Mouse (Mus musculus): ENCODE measurements around the gene Itpkb. TPM values are rescaled to one million over a fixed set of nuclear protein-coding genes. Genes with fewer than 3 reads are reported as not detected.

Gene Itpkb
- polyA plus RNA-seq, 1 experiment from 2014 or later: 9.4 TPM

DNA sequence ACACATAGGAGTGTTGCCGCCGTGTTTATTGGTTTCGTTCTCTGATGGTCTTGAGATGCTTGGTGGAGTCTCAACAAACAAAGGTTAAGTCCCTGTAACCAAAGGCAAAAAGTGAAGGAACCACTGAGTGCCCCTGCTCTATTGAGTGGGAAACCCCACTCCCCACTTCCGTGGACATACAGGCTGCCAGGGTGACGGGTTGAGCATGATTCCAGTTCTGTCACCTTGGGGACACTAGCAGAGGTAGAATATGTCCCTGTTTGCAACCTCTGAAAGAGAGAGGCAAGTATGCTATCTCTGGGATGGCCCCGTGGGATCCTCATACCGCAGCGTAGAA, 73.0 kb downstream of the Itpkb start:
- Histone ChIP-seq H3K27ac (ENCODE audit: low read length) (peak overlapping the region; percentile 99), H3K36me3 (ENCODE audit: control insufficient read depth, insufficient read depth, low read length) (no peaks in the 10 kb centered on the region), H3K4me2 (ENCODE audit: low read depth, low read length) (peak overlapping the region; percentile 48), H3K9ac (ENCODE audit: low read length) (peak overlapping the region; percentile 58), H3K9me3 (ENCODE audit: control insufficient read depth, low read length) (no peaks in the 10 kb centered on the region), H3K4me1 (replicated peaks; ENCODE audit: control insufficient read depth, insufficient read depth, low read length) (peaks cover 58% of the 10 kb centered on the region), H3K27me3 (ENCODE audit: control insufficient read depth, insufficient read depth, low read depth, low read length) (no peaks in the 10 kb centered on the region), H3K4me3 (ENCODE audit: low read length) (0 out of 2 replicates have a peak overlapping the region, but pooled peaks have one; percentile 4)
- no peak for ATAC-seq (ENCODE audit: low read depth)
- 67% methylated on average over 8 of the region's 8 CpGs for WGBS

DNA sequence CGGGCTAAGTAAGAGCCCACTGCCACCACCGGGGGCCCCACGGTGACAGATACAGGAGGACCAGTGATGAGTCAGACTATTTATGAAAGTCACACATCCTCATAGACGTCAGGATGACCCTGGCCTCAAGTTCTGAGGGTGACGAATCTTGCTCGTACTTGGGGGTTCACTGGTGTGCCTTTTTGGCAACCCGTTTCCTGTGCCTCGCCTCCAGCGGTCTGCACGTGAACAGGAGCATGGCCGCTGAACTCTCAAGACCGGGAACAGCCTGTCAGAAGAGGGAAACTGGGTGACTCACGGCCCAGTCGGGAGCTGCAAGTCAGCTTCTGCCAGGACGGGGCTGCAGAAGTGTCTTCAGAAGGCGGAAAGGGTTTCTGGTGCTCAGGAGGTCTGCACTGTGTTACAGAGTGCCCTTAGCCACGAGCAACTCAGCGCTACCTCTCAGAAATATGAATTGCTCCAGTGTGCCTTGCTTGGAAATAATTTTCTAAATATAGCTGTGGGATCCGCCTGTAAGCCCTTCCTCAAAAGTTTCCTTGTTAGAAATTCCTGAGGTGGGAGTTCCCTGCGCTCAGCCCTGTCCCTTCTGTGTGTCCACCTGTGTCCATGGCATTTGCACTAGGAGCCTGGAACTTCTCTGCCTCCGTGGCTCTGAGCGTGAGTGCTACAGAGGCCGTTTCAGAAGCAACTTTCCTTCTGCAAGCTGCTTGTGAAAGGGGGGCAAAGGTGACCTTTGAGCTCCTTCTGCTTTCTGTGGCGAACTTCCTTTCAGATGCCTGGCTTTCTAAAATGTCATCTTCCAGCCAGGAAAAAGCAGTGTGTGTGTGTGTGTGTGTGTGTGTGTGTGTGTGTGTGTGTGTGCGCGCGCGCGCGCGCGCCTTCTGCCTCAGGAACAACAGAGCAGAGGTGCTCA, 73.7 kb downstream of the Itpkb start:
- ATAC-seq (ENCODE audit: low read depth): peak; percentile 85
- Histone ChIP-seq H3K4me1 (replicated peaks; ENCODE audit: control insufficient read depth, insufficient read depth, low read length) (peaks cover 64% of the 10 kb centered on the region), H3K9me3 (ENCODE audit: control insufficient read depth, low read length) (no peaks in the 10 kb centered on the region), H3K4me3 (ENCODE audit: low read length) (0 out of 2 replicates have a peak overlapping the region, but pooled peaks have one; percentile 4), H3K4me2 (ENCODE audit: low read depth, low read length) (peak overlapping the region; percentile 48), H3K9ac (ENCODE audit: low read length) (peak overlapping the region; percentile 58), H3K36me3 (ENCODE audit: control insufficient read depth, insufficient read depth, low read length) (no peaks in the 10 kb centered on the region), H3K27ac (ENCODE audit: low read length) (peak overlapping the region; percentile 99), H3K27me3 (ENCODE audit: control insufficient read depth, insufficient read depth, low read depth, low read length) (no peaks in the 10 kb centered on the region)
- 17% methylated on average over 32 of the region's 32 CpGs for WGBS

- peak overlapping the region; percentile 48 for H3K4me2 ChIP-seq (ENCODE audit: low read depth, low read length)
Measured at GRCm38 (mm10) chr1:180404706-180405105, 74.4 kb downstream of the Itpkb start.

GRCm38 (mm10) chr1:180405576-180406335, 75.5 kb downstream of the Itpkb start:
- 63% methylated on average over 9 of the region's 9 CpGs for WGBS

More at GRCm38 (mm10) chr1:180404706-180405105, 74.4 kb downstream of the Itpkb start:
- Histone ChIP-seq H3K9me3 (ENCODE audit: control insufficient read depth, low read length) (no peaks in the 10 kb centered on the region), H3K4me3 (ENCODE audit: low read length) (0 out of 2 replicates have a peak overlapping the region, but pooled peaks have one; percentile 4), H3K27ac (ENCODE audit: low read length) (peak overlapping the region; percentile 99), H3K27me3 (ENCODE audit: control insufficient read depth, insufficient read depth, low read depth, low read length) (no peaks in the 10 kb centered on the region), H3K4me1 (replicated peaks; ENCODE audit: control insufficient read depth, insufficient read depth, low read length) (peaks cover 69% of the 10 kb centered on the region), H3K9ac (ENCODE audit: low read length) (peak overlapping the region; percentile 58), H3K36me3 (ENCODE audit: control insufficient read depth, insufficient read depth, low read length) (no peaks in the 10 kb centered on the region)
- WGBS: 73% methylated on average over 3 of the region's 3 CpGs
- no peak for ATAC-seq (ENCODE audit: low read depth)

DNA sequence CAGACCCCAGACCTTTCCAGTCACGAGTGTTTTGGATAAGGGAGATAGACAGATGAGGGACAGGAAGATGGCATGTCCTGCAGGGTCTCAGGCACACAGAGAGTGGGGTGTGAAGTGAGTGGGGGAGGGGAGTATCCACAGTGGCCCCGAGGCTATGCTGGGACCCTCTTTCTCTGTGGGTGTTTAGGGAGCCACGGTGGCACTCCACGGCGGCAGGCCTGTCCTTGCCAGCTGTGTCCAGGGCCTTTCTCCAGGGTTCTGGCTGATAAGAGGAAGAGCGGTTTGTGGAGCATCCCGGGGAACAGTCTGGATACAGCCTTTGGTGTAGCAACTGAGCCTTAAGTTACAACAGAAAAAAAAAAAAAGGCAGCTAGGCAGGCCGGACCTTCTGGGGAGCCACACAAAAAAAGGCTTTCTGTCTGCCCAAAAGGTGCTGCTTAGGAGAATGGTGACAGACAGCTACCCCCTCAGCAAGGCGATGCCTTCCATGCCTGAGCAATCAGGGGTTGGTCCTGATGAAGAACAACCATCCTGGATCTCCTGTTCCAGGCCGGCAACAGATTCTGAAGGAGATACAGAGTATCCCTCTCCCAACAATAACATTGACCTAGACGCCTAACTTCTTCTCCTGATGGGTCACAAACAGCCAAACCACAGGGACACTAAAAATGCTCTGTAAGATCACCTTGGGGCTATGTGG, 76.2 kb downstream of the Itpkb start:
- ATAC-seq (ENCODE audit: low read depth): no peak
- 73% methylated on average over 11 of the region's 11 CpGs for WGBS
- H3K27ac ChIP-seq (ENCODE audit: low read length): peak overlapping the region; percentile 75; the same call in 1 of the 2 replicates
- no peak overlapping the region for H3K4me2 ChIP-seq (ENCODE audit: low read depth, low read length)
- H3K9ac ChIP-seq (ENCODE audit: low read length): peak overlapping the region; percentile 14; the same call in 1 of the 2 replicates
- no peaks in the 10 kb centered on the region for H3K9me3 ChIP-seq (ENCODE audit: control insufficient read depth, low read length)
- H3K4me1 ChIP-seq (replicated peaks; ENCODE audit: control insufficient read depth, insufficient read depth, low read length): peaks cover 61% of the 10 kb centered on the region
- no peaks in the 10 kb centered on the region for H3K27me3 ChIP-seq (ENCODE audit: control insufficient read depth, insufficient read depth, low read depth, low read length)
- no peaks in the 10 kb centered on the region for H3K36me3 ChIP-seq (ENCODE audit: control insufficient read depth, insufficient read depth, low read length)
- H3K4me3 ChIP-seq (ENCODE audit: low read length): no peak overlapping the region

More at GRCm38 (mm10) chr1:180405576-180406335, 75.5 kb downstream of the Itpkb start:
- H3K4me3 ChIP-seq (ENCODE audit: low read length): no peak overlapping the region
- peak; percentile 23; the same call in 1 of the 2 replicates for ATAC-seq (ENCODE audit: low read depth)
- peaks cover 67% of the 10 kb centered on the region for H3K4me1 ChIP-seq (replicated peaks; ENCODE audit: control insufficient read depth, insufficient read depth, low read length)
- peak overlapping the region; percentile 14; the same call in 1 of the 2 replicates for H3K9ac ChIP-seq (ENCODE audit: low read length)
- H3K36me3 ChIP-seq (ENCODE audit: control insufficient read depth, insufficient read depth, low read length): no peaks in the 10 kb centered on the region
- no peaks in the 10 kb centered on the region for H3K9me3 ChIP-seq (ENCODE audit: control insufficient read depth, low read length)
- no peak overlapping the region for H3K4me2 ChIP-seq (ENCODE audit: low read depth, low read length)
- peak overlapping the region; percentile 99 for H3K27ac ChIP-seq (ENCODE audit: low read length)
- H3K27me3 ChIP-seq (ENCODE audit: control insufficient read depth, insufficient read depth, low read depth, low read length): no peaks in the 10 kb centered on the region

DNA sequence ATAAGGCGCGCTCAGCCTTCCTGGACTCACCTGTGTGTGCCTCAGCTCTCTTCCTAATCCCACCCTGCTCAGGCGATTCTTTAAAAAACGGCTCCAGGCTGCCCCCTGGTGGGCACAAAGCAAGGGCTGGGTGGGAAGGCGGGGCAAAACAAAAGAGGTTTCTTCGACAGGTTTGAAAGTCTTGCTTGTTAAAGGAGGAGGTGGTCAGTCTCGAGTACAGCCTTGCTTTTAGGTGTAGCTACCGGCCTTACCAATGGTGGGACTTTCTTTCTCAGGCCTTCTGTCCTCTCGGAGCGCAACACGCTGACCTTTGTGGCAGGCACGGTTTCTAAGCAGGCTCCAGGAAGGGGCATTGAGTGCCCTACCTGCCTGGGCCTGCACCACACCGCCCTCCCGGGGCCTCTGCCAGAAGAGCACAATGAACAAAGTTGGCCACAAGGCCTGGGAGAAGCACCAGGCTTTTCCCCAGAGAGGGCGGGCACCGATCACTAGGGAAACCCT, 76.9 kb downstream of the Itpkb start:
- H3K9ac ChIP-seq (ENCODE audit: low read length): 0 out of 2 replicates have a peak overlapping the region, but pooled peaks have one; percentile 11
- peak; percentile 52 for ATAC-seq (ENCODE audit: low read depth)
- 15% methylated on average over 16 of the region's 16 CpGs for WGBS
- no peaks in the 10 kb centered on the region for H3K36me3 ChIP-seq (ENCODE audit: control insufficient read depth, insufficient read depth, low read length)
- no peak overlapping the region for H3K4me3 ChIP-seq (ENCODE audit: low read length)
- H3K4me2 ChIP-seq (ENCODE audit: low read depth, low read length): 0 out of 2 replicates have a peak overlapping the region, but pooled peaks have one; percentile 11
- H3K27me3 ChIP-seq (ENCODE audit: control insufficient read depth, insufficient read depth, low read depth, low read length): no peaks in the 10 kb centered on the region
- H3K27ac ChIP-seq (ENCODE audit: low read length): peak overlapping the region; percentile 63
- no peaks in the 10 kb centered on the region for H3K9me3 ChIP-seq (ENCODE audit: control insufficient read depth, low read length)
- peaks cover 53% of the 10 kb centered on the region for H3K4me1 ChIP-seq (replicated peaks; ENCODE audit: control insufficient read depth, insufficient read depth, low read length)

DNA sequence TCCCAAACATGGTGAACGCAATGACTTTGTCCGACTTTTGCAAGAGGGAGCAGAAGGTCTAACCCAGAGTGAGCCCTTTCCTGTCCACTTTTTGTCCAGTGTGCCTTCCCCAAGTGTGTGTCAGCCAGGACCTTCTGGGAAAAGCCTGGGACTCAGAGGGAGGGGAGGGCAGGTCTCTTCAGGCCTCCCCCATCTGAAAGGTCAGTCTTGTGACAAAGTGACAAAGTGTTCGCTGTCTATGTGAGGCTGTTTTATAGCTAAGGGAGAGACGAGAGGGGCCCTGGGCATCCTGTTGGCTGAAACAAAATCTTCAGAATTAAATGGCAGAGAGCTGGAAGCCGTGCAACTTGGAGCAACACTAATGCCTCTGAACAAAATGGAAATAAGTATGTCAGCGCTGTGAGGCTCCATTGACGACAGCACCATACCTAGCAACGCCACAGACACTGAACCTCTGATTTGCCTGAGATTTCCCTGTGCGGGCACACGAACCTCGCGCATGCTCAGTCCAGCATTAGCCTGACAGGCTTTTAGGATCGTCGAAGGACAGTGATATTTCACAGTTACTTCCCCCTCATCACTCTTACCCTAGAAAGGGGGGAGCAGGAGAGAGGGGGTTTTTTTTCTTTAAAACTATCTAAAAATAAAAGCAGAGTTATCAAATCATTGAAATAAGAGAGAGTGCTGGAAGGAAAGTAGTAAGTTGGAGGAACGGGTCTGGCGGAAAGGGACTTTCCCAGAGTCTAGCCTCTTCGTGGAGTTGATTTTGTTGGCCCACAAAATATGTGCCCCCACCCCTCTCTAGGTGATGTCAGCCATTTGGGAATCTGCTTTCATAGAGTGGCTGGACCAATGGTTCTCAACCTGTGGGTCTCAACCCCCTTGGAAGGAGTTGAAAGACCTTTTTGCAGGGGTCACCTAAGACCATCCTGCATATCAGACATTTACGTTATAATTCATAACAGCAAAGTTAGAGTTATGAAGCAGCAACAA, 77.7 kb downstream of the Itpkb start:
- no peak overlapping the region for H3K4me3 ChIP-seq (ENCODE audit: low read length)
- peaks cover 45% of the 10 kb centered on the region for H3K4me1 ChIP-seq (replicated peaks; ENCODE audit: control insufficient read depth, insufficient read depth, low read length)
- no peaks in the 10 kb centered on the region for H3K27me3 ChIP-seq (ENCODE audit: control insufficient read depth, insufficient read depth, low read depth, low read length)
- H3K9me3 ChIP-seq (ENCODE audit: control insufficient read depth, low read length): no peaks in the 10 kb centered on the region
- WGBS: 71% methylated on average over 18 of the region's 18 CpGs
- no peak overlapping the region for H3K4me2 ChIP-seq (ENCODE audit: low read depth, low read length)
- H3K27ac ChIP-seq (ENCODE audit: low read length): peak overlapping the region; percentile 63
- no peak for ATAC-seq (ENCODE audit: low read depth)
- no peaks in the 10 kb centered on the region for H3K36me3 ChIP-seq (ENCODE audit: control insufficient read depth, insufficient read depth, low read length)
- no peak overlapping the region for H3K9ac ChIP-seq (ENCODE audit: low read length)

DNA sequence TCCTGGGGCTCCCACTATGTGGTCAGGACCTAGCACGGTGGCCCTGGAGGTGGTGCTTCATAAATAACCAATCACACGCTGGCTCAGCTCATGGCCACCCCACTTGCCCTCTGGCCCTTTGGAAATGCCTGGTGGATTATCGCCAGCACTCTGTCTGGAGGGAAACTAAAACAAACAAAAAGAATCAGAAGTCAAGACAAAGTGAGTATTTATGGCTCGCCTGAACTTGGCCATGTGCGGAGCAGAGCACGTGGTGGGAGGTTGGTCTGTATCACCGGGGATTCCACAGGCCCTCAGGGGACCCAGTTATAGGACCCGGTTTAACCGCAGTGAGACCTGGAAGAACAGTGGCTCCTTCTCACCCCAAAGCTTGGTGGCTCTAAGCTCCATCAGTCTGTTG, 78.5 kb downstream of the Itpkb start:
- 16% methylated on average over 9 of the region's 9 CpGs for WGBS
- H3K4me2 ChIP-seq (ENCODE audit: low read depth, low read length): no peak overlapping the region
- no peak overlapping the region for H3K4me3 ChIP-seq (ENCODE audit: low read length)
- H3K27me3 ChIP-seq (ENCODE audit: control insufficient read depth, insufficient read depth, low read depth, low read length): no peaks in the 10 kb centered on the region
- H3K9me3 ChIP-seq (ENCODE audit: control insufficient read depth, low read length): no peaks in the 10 kb centered on the region
- no peak overlapping the region for H3K9ac ChIP-seq (ENCODE audit: low read length)
- ATAC-seq (ENCODE audit: low read depth): no peak
- peaks cover 37% of the 10 kb centered on the region for H3K4me1 ChIP-seq (replicated peaks; ENCODE audit: control insufficient read depth, insufficient read depth, low read length)
- H3K36me3 ChIP-seq (ENCODE audit: control insufficient read depth, insufficient read depth, low read length): peaks cover under 1% of the 10 kb centered on the region; the same call in 1 of the 2 replicates
- no peak overlapping the region for H3K27ac ChIP-seq (ENCODE audit: low read length)

All from lung, embryonic 16.5 days (tissue).